Mouse (Mus musculus): Measurements from ENCODE around the gene Tceal9. TPM values are rescaled to one million over a fixed set of nuclear protein-coding genes. Genes with fewer than 3 reads are reported as not detected.
"Not testable (repeated sequence)": the region's sequence is repeated elsewhere in the genome, so short reads cannot be mapped to it uniquely, and the experiment has no call there.

Tceal9 gene
- polyA plus RNA-seq, 1 experiment from 2014 or later = 363 TPM

DNA sequence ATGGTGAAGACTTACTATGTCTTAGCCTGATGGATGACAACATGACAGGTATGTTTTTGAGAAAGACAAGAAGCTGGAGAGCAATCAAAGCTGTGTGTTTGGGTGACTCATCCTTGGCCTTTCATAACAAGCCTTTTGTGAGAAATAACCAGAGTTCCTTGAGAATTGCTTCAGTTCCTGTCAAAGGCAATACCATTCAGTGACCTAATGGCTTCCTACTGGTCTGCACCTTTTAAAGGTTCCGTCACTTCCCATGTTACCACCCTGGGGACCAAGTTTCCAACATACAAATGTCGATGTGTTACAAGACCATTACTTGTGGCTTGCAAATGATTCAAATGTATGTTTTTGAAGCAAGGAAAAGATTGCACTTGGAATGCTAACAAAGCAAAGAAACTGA is 1.7 kb upstream of the Tceal9 start:
- Histone ChIP-seq H3K27ac (no peak overlapping the region), H3K27me3 (ENCODE audit: poor library complexity, severe bottlenecking) (peaks cover 31% of the 10 kb centered on the region), H3K4me1 (peaks cover 7% of the 10 kb centered on the region), H3K9me3 (no peaks in the 10 kb centered on the region), H3K4me3 (no peak overlapping the region), H3K36me3 (replicated peaks) (peaks cover 15% of the 10 kb centered on the region)
- no peak for DNase-seq (ENCODE audit: extremely low spot score, low spot score)
- WGBS = 92% methylated on average over 2 of the region's 2 CpGs

DNA sequence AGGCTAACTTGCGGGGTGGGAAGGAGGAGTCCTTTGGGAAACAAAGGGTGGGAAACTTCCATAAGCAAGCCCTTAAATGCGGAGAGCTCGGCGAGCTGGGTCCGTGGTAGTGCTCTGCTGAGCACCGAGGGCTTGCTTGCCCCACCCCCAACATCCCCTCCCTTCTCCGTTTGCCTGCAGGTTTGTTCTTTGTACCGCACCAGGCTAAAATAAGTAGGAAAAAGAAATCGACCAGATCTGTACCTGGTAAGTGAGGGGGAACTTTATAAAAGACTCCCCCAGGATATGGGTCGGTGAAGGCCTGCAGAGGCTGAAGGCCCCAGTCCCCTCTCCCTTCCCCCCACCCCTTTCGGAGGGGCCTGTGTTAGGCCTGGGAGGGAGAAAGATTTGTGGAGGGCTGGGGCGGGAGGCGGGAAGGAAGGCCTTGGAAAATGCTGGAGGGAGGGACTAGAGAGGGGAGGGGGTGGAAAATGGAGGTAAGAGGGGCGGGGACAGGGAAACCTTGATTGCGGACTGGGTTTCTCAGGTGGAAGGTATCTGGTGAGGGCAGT is 717 bp downstream of the Tceal9 start:
- H3K27ac ChIP-seq = peak overlapping the region; percentile 89
- H3K36me3 ChIP-seq (replicated peaks) = peaks cover 16% of the 10 kb centered on the region
- DNase-seq (ENCODE audit: extremely low spot score, low spot score) = peak; percentile 23
- 18% methylated on average over 15 of the region's 15 CpGs for WGBS
- peaks cover 7% of the 10 kb centered on the region for H3K4me1 ChIP-seq
- no peaks in the 10 kb centered on the region for H3K9me3 ChIP-seq
- peaks cover 46% of the 10 kb centered on the region for H3K27me3 ChIP-seq (ENCODE audit: poor library complexity, severe bottlenecking)
- H3K4me3 ChIP-seq = peak overlapping the region; percentile 62

DNA sequence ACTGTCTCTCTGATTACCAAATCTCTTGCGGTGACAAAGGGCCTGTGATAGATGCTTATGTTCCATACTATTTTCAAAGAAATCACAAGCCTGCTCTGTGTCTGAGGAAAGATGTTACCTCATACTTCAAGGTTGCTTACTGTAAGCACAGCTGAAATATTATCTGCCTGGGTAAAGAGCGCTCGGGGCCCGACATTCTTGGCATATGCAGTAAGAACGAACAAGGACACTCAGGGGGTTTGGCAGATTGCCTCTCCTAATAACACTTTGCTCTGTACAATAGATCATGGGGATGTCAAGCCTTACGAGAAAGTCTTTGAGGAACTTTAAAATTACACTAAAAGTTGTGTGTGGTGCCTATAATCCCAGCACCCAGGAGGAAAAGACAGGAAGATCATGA is 3.9 kb downstream of the Tceal9 start:
- H3K4me3 ChIP-seq = no peak overlapping the region
- H3K27me3 ChIP-seq (ENCODE audit: poor library complexity, severe bottlenecking) = peaks cover 53% of the 10 kb centered on the region
- DNase-seq (ENCODE audit: extremely low spot score, low spot score) = no peak
- H3K4me1 ChIP-seq = peaks cover 7% of the 10 kb centered on the region
- no peak overlapping the region for H3K27ac ChIP-seq
- peaks cover 16% of the 10 kb centered on the region for H3K36me3 ChIP-seq (replicated peaks)
- H3K9me3 ChIP-seq = no peaks in the 10 kb centered on the region
- 90% methylated on average over 6 of the region's 6 CpGs for WGBS

DNA sequence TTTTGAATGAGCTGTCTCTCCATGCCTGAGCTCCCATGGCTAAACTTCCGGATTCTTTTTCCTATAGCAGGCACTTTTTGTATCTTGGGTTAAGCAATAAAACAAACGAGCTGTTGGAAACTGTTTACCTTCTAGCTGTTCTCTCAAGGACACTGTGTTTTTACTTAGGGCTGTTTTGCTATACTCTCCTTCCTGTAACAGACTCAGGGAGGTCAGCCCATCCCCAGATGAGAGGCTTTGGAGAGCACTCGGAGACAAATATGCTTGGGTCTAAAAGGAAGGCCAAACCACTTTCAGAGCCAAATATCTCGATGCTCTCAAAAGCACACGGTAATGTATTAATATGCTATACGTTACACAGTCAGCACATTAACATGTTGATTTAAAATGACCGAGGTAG is 4.8 kb downstream of the Tceal9 start:
- 85% methylated on average over 7 of the region's 7 CpGs for WGBS
- H3K27me3 ChIP-seq (ENCODE audit: poor library complexity, severe bottlenecking) = peaks cover 51% of the 10 kb centered on the region
- no peaks in the 10 kb centered on the region for H3K9me3 ChIP-seq
- H3K4me3 ChIP-seq = no peak overlapping the region
- DNase-seq (ENCODE audit: extremely low spot score, low spot score) = no peak
- no peak overlapping the region for H3K27ac ChIP-seq
- peaks cover 7% of the 10 kb centered on the region for H3K4me1 ChIP-seq
- peaks cover 16% of the 10 kb centered on the region for H3K36me3 ChIP-seq (replicated peaks)

DNA sequence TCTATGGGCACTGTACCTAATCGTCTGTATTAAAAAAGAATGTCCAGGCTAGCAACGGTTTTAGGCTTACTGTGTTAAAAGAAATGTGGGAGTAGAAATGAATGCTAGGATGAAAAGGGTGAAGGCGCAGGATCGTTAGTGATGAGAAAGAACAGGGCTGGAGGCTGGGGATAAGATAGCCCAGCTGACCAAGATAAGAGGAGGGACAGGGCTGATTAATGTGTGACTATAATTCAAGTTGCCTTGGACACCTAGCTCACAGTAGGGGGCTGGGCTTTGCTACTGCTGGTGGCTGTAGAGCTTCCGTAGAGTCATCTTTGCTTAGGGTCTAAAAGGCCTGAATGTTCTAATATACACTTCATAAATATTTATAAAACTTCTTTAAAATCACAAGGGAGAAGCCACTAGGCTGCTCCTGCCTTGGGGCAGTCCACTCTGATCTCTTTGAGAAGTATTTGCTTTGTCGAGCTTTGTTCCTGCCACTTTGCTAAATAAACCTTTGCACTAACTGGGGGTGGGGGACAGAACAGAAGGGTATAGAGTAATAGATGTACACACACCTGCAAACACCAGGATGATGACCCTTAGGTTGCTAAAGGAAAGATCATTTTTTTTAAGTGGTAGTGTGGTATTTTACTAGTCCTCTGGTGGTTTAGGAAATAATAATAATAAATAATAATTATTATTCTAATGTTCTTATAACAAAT is 7.3 kb downstream of the Tceal9 start:
- Histone ChIP-seq H3K9me3 (no peaks in the 10 kb centered on the region), H3K4me3 (no peak overlapping the region), H3K27ac (no peak overlapping the region), H3K36me3 (replicated peaks) (peaks cover 11% of the 10 kb centered on the region), H3K4me1 (no peaks in the 10 kb centered on the region), H3K27me3 (ENCODE audit: poor library complexity, severe bottlenecking) (peaks cover 38% of the 10 kb centered on the region)
- 66% methylated on average over 6 of the region's 6 CpGs for WGBS
- no peak for DNase-seq (ENCODE audit: extremely low spot score, low spot score)

DNA sequence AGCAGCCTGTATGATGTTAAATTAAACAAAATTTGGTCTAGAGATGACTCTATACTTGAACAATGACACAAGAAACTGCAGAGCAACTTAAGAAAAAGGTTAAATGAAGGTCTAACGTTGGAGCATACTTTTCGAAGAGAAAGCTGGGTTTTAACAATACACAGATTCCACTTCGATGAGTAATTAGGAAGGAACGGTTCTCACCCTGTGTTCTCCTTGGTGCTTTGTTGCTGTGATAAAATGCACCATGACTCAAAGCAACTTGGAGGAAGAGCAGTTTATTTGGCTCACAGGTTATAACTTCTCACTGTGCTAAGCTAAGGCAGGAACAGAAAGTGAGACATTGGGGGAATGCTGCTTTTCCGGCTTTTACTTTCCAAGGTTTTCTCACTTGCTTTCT is 22.8 kb downstream of the Tceal9 start:
- no peak overlapping the region for H3K4me3 ChIP-seq
- no peaks in the 10 kb centered on the region for H3K9me3 ChIP-seq
- peaks cover 42% of the 10 kb centered on the region for H3K27me3 ChIP-seq (ENCODE audit: poor library complexity, severe bottlenecking)
- no peak for DNase-seq (ENCODE audit: extremely low spot score, low spot score)
- 82% methylated on average over 5 of the region's 5 CpGs for WGBS
- peaks cover 16% of the 10 kb centered on the region for H3K4me1 ChIP-seq
- no peak overlapping the region for H3K27ac ChIP-seq
- peaks cover 14% of the 10 kb centered on the region for H3K36me3 ChIP-seq (replicated peaks)

DNA sequence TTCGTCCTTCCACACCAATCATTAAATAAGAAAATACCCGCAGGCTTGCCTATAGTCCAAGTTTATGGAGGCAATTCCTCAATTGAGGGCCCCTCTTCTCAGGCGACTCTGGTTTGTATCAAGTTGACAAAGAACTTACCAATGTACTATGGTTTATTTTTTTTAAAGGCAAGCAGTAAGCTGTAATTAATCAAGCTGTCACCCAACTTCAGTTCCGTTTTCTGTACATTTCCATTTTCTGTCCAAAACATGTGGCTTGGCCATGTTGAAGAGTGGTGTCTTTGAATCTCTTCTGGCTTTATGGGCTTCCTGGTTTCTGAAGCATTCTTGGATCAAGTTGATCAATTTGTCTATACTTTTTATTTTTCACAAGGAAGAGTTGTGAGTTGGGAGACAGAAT is 23.3 kb downstream of the Tceal9 start:
- Histone ChIP-seq H3K4me3 (no peak overlapping the region), H3K4me1 (peaks cover 16% of the 10 kb centered on the region), H3K9me3 (no peaks in the 10 kb centered on the region), H3K27ac (no peak overlapping the region), H3K36me3 (replicated peaks) (peaks cover 14% of the 10 kb centered on the region), H3K27me3 (ENCODE audit: poor library complexity, severe bottlenecking) (peaks cover 41% of the 10 kb centered on the region)
- WGBS = 89% methylated on average over 4 of the region's 4 CpGs
- no peak for DNase-seq (ENCODE audit: extremely low spot score, low spot score)

DNA sequence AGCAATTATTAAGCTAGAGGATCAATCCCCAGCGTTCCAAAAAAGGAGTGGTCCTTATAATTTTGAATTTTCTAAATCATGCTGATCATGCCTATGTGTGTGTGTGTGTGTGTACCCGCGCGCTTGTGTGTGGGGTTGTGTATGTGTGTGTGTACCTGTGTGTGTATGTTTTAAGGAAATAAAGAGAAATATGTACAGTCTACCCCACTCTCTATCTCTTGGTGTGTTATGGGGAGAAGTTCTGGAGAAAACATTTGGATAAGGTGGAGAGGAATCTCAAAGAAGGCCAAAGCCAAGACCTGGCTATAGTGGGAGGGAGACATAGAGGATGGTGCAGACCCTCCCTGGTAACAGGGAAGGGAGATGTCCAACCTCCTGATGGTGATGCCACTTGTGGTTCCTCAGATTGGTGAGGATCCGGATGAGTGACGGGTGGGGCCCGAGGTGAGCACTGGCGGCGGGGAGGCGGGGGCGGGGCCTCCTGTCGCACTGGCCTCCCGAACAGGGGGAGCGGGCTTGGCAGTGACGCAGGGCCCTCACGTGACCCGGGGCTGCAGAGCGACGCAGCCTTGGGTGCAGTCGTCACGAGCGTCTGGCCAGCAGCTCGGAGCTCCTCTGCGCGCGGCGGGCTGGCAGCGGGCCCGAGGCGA is 25.0 kb downstream of the Tceal9 start, which contains the start of gene Bex3:
Gene Bex3 (plus strand): TSS at position 511 of the 650 bp plus-strand sequence.
- peaks cover 14% of the 10 kb centered on the region for H3K36me3 ChIP-seq (replicated peaks)
- peak within 1 kb of the TSS; percentile 55 for H3K4me3 ChIP-seq
- 37% methylated on average over 12 of the region's 30 CpGs for WGBS
- H3K27ac ChIP-seq = peak within 1 kb of the TSS; percentile 85
- H3K9me3 ChIP-seq; DNase-seq (ENCODE audit: extremely low spot score, low spot score): not testable (repeated sequence)
- peaks cover 37% of the 10 kb centered on the region for H3K27me3 ChIP-seq (ENCODE audit: poor library complexity, severe bottlenecking)
- peaks cover 22% of the 10 kb centered on the region for H3K4me1 ChIP-seq

DNA sequence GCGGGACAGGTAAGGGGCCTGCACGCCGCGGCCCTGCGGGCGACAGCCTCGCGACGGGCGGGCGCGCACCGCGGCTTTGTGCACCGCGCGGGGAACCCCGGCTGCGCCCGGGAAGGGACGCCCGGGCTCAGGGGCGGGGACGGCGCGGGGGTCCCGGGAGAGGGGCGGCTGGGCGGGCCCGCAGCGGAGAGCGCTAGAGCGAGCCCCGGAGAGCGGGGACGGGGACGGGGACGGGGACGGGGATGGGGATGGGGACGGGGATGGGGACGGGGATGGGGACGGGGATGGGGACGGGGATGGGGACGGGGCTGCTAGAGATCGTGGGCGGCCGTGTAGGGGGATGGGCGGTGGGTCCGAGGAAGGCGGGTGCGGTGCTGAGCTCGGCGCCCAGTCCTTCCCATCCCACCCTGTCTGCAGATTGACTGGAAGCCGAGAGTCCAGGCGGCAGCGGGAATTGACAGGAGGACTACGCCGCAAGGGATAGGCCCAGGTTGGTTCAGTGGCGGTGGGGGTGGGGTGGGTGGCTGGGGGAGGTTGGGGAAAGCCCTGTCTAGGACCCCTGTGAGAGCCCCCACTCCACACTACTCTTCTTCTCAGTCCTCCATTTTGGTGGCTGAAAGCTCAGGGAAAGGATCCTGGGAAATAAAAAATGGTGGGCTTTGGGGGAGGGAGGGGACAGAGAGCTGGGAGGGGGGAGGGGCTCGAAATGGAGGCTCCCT is 25.7 kb downstream of the Tceal9 start:
- Histone ChIP-seq H3K4me1 (peaks cover 27% of the 10 kb centered on the region), H3K27ac (peak overlapping the region; percentile 85), H3K27me3 (ENCODE audit: poor library complexity, severe bottlenecking) (peaks cover 35% of the 10 kb centered on the region), H3K4me3 (peak overlapping the region; percentile 55), H3K36me3 (replicated peaks) (peaks cover 14% of the 10 kb centered on the region)
- 17% methylated on average over 13 of the region's 60 CpGs for WGBS
- not testable (repeated sequence) for DNase-seq (ENCODE audit: extremely low spot score, low spot score); H3K9me3 ChIP-seq

DNA sequence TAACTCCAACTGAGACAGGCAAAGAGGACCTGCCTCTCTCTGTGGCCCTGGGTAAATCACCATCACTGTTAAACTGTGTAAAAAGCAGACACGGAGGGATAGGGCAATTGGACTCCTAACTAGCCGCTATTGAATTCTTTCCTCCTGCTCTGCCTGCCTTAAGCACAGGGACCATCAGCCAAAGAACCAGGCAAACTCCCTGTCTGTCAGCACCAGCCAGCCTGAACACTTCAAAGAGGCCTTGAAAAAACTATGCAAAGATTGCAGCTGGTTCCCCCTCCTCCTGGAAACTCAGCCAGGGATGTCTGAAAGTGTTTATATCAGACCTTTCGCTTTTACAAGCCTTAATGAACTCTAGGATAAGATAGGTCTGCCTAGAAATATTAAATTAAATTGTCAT is 29.7 kb downstream of the Tceal9 start:
- H3K4me3 ChIP-seq = no peak overlapping the region
- peak; percentile 21 for DNase-seq (ENCODE audit: extremely low spot score, low spot score)
- peaks cover 57% of the 10 kb centered on the region for H3K27me3 ChIP-seq (ENCODE audit: poor library complexity, severe bottlenecking)
- no peaks in the 10 kb centered on the region for H3K9me3 ChIP-seq
- 24% methylated on average over 3 of the region's 3 CpGs for WGBS
- H3K4me1 ChIP-seq = peaks cover 41% of the 10 kb centered on the region
- H3K27ac ChIP-seq = no peak overlapping the region
- peaks cover 14% of the 10 kb centered on the region for H3K36me3 ChIP-seq (replicated peaks)

DNA sequence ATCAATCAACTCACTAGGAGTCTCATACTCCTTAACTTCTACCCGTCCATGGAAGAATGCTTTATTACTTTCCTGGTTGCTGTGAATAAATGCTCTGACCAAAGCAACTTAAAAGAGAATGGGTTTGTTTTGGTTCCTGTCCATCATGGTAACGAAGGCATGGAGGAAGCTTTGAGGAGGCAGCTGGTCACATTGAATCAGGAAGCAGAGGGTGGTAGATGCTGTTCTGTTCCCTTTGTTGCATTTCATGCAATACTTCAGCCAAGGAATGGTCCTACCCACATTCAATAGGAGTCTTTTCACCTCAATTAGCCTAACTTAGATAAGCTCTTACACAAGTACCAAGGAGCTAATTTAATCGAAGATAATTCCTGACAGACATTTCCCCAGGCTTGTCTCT is 30.5 kb downstream of the Tceal9 start:
- peaks cover 14% of the 10 kb centered on the region for H3K36me3 ChIP-seq (replicated peaks)
- H3K9me3 ChIP-seq = no peaks in the 10 kb centered on the region
- H3K27ac ChIP-seq = no peak overlapping the region
- peaks cover 41% of the 10 kb centered on the region for H3K4me1 ChIP-seq
- H3K4me3 ChIP-seq = no peak overlapping the region
- 27% methylated on average over 3 of the region's 3 CpGs for WGBS
- peaks cover 64% of the 10 kb centered on the region for H3K27me3 ChIP-seq (ENCODE audit: poor library complexity, severe bottlenecking)
- DNase-seq (ENCODE audit: extremely low spot score, low spot score) = no peak

DNA sequence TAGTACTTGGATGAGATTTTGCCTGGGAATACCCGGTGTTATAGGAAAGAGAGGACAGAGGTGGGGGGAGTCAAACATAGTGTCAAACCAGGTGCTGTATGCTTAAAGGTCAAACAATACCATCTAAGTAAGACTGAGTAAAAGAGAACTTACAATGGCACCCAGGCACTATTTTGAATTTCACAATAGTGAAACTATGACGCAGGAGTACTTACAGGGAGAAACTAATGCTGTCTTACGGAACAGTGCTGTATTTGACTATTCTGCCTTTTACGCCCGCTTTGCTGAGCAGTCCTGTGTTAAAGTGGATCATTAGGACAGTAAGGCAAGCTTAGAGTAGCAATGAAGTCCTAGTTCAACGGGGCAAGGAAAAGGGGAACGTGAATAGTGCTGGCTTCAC is 32.7 kb downstream of the Tceal9 start:
- WGBS = 82% methylated on average over 7 of the region's 7 CpGs
- peaks cover 60% of the 10 kb centered on the region for H3K27me3 ChIP-seq (ENCODE audit: poor library complexity, severe bottlenecking)
- no peak overlapping the region for H3K27ac ChIP-seq
- peaks cover 1% of the 10 kb centered on the region; the same call in 1 of the 2 replicates for H3K36me3 ChIP-seq (replicated peaks)
- no peak overlapping the region for H3K4me3 ChIP-seq
- DNase-seq (ENCODE audit: extremely low spot score, low spot score) = no peak
- peaks cover 25% of the 10 kb centered on the region for H3K4me1 ChIP-seq
- H3K9me3 ChIP-seq = no peaks in the 10 kb centered on the region

DNA sequence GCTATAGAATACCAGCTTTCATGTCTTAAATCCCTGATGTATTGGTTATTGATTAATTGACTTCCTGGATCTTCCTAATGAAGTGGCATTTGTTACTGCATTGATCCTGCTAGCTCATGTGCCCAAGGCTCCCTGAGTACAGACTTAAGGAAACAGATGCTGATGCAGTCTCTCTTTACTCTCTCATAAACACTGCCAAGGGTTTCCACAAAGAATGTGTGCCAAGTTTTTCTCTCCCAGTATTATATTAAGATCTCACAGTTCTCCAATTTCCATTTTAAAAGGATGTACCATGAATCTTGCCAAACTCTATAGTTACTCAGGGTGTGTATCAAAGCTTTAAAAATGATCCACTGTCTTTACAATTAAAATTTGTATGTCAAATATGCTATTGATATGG is 33.5 kb downstream of the Tceal9 start:
- Histone ChIP-seq H3K27ac (no peak overlapping the region), H3K27me3 (ENCODE audit: poor library complexity, severe bottlenecking) (peaks cover 56% of the 10 kb centered on the region), H3K4me1 (peaks cover 25% of the 10 kb centered on the region), H3K9me3 (no peaks in the 10 kb centered on the region), H3K36me3 (replicated peaks) (no peaks in the 10 kb centered on the region), H3K4me3 (no peak overlapping the region)
- DNase-seq (ENCODE audit: extremely low spot score, low spot score) = no peak

Measured in forebrain, embryonic 10.5 days (tissue).